Mouse (Mus musculus): ENCODE results near the gene Ifit1bl2. TPM values are rescaled to one million over a fixed set of nuclear protein-coding genes. Genes with fewer than 3 reads are reported as not detected.

Ifit1bl2 gene
- 0.14 and 0.38 TPM in 2 replicates for total RNA-seq (2014; rRNA removed)
- polyA plus RNA-seq (2015; fragmentation: Nextera tagmentation; extraction: Ambion mirVana), result 0.07 and 0.17 TPM in 2 replicates

DNA sequence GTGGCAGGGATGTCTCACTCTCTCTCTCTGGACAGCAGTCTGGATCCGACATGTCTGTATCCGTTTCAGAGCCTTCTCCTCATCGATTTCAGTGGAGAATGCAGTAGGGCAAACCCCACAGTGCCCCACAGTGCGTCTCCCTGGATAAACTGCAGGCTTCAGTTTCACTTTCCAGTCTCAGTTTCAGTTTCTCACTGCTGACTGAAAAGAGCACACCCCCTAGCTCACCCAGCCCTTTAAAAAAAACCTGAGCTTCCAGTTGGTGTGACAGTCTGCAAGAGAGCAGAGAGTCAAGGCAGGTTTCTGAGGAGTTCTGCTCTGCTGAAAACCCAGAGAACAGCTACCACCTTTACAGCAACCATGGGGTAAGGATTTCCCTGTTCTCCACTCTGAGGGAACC is at the start of gene Ifit1bl2, which contains the start of gene Ifit1:
Gene Ifit1bl2, minus strand, starts transcription at position 121 of the 400 bp plus-strand sequence.
Gene Ifit1, plus strand, starts transcription at position 249 of the 400 bp plus-strand sequence.
- no peaks in the 10 kb centered on the region for H3K36me3 ChIP-seq (ENCODE audit: insufficient read depth, low read length)
- TF ChIP-seq CTCF (IDR thresholded peaks at IDR 0.05), result no peak
- ATAC-seq (ENCODE audit: low FRiP score) (no peak), DNase-seq (ENCODE audit: low spot score) (no peak)
- no peaks in the 10 kb centered on the region for H3K9me3 ChIP-seq (ENCODE audit: low read length)
- H3K4me3 ChIP-seq (ENCODE audit: low read depth, low read length), result no peak within 1 kb of the TSS
- H3K27ac ChIP-seq (ENCODE audit: low read depth, low read length), result no peak within 1 kb of the TSS
- no peak within 1 kb of the TSS for H3K9ac ChIP-seq (replicated peaks; ENCODE audit: low read length, poor library complexity, severe bottlenecking)
- WGBS, result 66% methylated on average over 4 of the region's 4 CpGs
- H3K4me2 ChIP-seq (ENCODE audit: low read depth, low read length, poor library complexity, severe bottlenecking), result no peak within 1 kb of the TSS
- no peaks in the 10 kb centered on the region for H3K27me3 ChIP-seq (ENCODE audit: insufficient read depth, low read length)
- H3K4me1 ChIP-seq (ENCODE audit: insufficient read depth, low read length), result no peaks in the 10 kb centered on the region

DNA sequence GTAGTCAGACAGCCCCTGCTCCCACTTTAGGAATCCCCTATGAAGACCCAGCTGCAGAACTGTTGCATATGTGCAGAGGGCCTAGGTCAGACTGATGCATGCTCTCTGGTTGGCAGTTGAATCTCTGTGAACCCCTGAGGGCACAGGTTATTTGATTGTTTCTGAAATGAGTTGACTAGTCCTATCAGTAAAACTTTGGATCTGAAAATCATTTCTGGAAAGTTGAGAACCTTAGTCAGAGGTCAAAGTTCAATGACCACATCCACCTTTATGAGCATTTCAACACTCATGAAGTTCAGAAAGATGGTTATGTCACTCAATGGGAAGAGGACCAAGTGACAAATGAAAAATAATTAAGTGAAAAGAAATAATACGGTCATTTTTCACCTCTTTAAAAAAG is 45.0 kb upstream of the Ifit1bl2 start:
- H3K9me3 ChIP-seq (ENCODE audit: low read length), result no peaks in the 10 kb centered on the region
- no peaks in the 10 kb centered on the region for H3K4me1 ChIP-seq (ENCODE audit: insufficient read depth, low read length)
- H3K9ac ChIP-seq (replicated peaks; ENCODE audit: low read length, poor library complexity, severe bottlenecking), result no peak overlapping the region
- ATAC-seq (ENCODE audit: low FRiP score) (no peak), DNase-seq (ENCODE audit: low spot score) (no peak)
- 97% methylated on average over 1 of the region's 1 CpGs for WGBS
- H3K27ac ChIP-seq (ENCODE audit: low read depth, low read length), result no peak overlapping the region
- H3K4me2 ChIP-seq (ENCODE audit: low read depth, low read length, poor library complexity, severe bottlenecking), result no peak overlapping the region
- H3K36me3 ChIP-seq (ENCODE audit: insufficient read depth, low read length), result no peaks in the 10 kb centered on the region
- no peaks in the 10 kb centered on the region for H3K27me3 ChIP-seq (ENCODE audit: insufficient read depth, low read length)
- no peak overlapping the region for H3K4me3 ChIP-seq (ENCODE audit: low read depth, low read length)
- no peak for TF ChIP-seq CTCF (IDR thresholded peaks at IDR 0.05)

DNA sequence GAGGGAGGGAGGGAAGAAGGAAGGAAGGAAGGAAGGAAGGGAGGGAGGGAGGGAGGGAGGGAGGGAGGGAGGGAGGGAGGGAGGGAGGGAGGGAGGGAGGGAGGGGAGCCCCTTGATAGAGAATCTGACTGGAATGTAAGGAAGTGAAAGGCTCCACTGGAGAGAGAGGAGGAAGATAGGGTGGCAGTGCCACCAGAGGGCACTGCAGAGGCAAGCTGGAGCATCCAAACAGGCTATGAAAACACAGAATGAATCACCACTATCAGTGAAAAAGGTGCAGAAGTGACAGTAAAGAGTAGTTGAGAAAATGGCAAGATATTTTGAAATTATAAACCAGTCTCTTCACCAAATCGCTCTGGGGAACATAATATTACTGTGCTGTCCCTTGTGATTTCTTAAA is 44.3 kb upstream of the Ifit1bl2 start:
- H3K4me2 ChIP-seq (ENCODE audit: low read depth, low read length, poor library complexity, severe bottlenecking), result no peak overlapping the region
- H3K9me3 ChIP-seq (ENCODE audit: low read length), result no peaks in the 10 kb centered on the region
- H3K27me3 ChIP-seq (ENCODE audit: insufficient read depth, low read length), result no peaks in the 10 kb centered on the region
- WGBS, result 64% methylated on average over 1 of the region's 1 CpGs
- H3K9ac ChIP-seq (replicated peaks; ENCODE audit: low read length, poor library complexity, severe bottlenecking), result no peak overlapping the region
- peak; percentile 77 for TF ChIP-seq CTCF (IDR thresholded peaks at IDR 0.05)
- H3K36me3 ChIP-seq (ENCODE audit: insufficient read depth, low read length), result no peaks in the 10 kb centered on the region
- H3K4me1 ChIP-seq (ENCODE audit: insufficient read depth, low read length), result no peaks in the 10 kb centered on the region
- no peak overlapping the region for H3K27ac ChIP-seq (ENCODE audit: low read depth, low read length)
- peak; percentile 50 for DNase-seq (ENCODE audit: low spot score)
- no peak overlapping the region for H3K4me3 ChIP-seq (ENCODE audit: low read depth, low read length)
- no peak for ATAC-seq (ENCODE audit: low FRiP score)

DNA sequence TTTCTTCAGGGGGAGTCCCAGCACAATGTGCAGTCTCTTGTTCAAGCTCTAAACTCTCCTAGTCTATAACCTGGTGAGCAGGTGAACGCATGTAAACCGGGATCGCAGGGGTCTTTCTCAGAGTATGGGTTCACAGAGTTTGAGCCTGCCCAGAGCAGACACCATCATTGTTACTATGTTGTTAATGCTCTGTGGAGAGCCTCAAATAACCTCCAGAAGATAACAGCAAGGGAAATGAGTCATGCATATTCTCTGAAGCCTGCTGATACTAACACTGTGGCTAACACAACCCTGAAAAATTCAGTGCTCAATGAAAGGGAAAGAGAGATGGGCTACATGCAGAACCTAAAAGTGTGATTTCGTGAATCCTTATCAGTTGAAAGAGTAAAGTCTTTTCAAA is 37.9 kb upstream of the Ifit1bl2 start:
- H3K9ac ChIP-seq (replicated peaks; ENCODE audit: low read length, poor library complexity, severe bottlenecking), result no peak overlapping the region
- H3K4me1 ChIP-seq (ENCODE audit: insufficient read depth, low read length), result no peaks in the 10 kb centered on the region
- no peak for DNase-seq (ENCODE audit: low spot score)
- no peak overlapping the region for H3K4me2 ChIP-seq (ENCODE audit: low read depth, low read length, poor library complexity, severe bottlenecking)
- TF ChIP-seq CTCF (IDR thresholded peaks at IDR 0.05), result no peak
- H3K36me3 ChIP-seq (ENCODE audit: insufficient read depth, low read length), result no peaks in the 10 kb centered on the region
- H3K4me3 ChIP-seq (ENCODE audit: low read depth, low read length), result no peak overlapping the region
- no peak for ATAC-seq (ENCODE audit: low FRiP score)
- H3K27me3 ChIP-seq (ENCODE audit: insufficient read depth, low read length), result no peaks in the 10 kb centered on the region
- no peak overlapping the region for H3K27ac ChIP-seq (ENCODE audit: low read depth, low read length)
- no peaks in the 10 kb centered on the region for H3K9me3 ChIP-seq (ENCODE audit: low read length)
- 90% methylated on average over 4 of the region's 4 CpGs for WGBS

DNA sequence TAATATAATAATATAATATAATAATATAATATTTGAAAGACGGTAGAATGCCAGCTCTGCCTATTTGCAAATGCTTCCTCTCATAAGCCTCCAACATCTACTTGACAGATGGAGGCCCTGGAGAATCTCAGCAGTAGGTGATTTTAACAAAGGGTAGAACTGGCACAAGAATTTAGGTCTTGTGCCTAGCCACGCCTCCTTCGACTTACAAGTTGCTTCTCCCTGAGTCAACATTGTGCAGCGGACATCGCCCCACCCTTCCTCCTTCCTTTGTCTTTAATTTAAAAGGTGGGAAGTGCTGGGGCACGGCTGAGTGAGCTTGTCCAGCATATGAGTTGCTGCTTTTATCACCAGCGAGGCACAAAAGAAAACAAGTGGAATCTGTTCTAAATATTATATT is 32.9 kb upstream of the Ifit1bl2 start:
- Histone ChIP-seq H3K27me3 (ENCODE audit: insufficient read depth, low read length) (no peaks in the 10 kb centered on the region), H3K4me3 (ENCODE audit: low read depth, low read length) (no peak overlapping the region), H3K4me2 (ENCODE audit: low read depth, low read length, poor library complexity, severe bottlenecking) (no peak overlapping the region), H3K9me3 (ENCODE audit: low read length) (no peaks in the 10 kb centered on the region), H3K9ac (replicated peaks; ENCODE audit: low read length, poor library complexity, severe bottlenecking) (no peak overlapping the region), H3K27ac (ENCODE audit: low read depth, low read length) (no peak overlapping the region), H3K4me1 (ENCODE audit: insufficient read depth, low read length) (no peaks in the 10 kb centered on the region), H3K36me3 (ENCODE audit: insufficient read depth, low read length) (no peaks in the 10 kb centered on the region)
- peak; percentile 28 for DNase-seq (ENCODE audit: low spot score)
- ATAC-seq (ENCODE audit: low FRiP score), result no peak; the same call in 1 of the 2 replicates
- no peak for TF ChIP-seq CTCF (IDR thresholded peaks at IDR 0.05)
- 59% methylated on average over 7 of the region's 7 CpGs for WGBS

DNA sequence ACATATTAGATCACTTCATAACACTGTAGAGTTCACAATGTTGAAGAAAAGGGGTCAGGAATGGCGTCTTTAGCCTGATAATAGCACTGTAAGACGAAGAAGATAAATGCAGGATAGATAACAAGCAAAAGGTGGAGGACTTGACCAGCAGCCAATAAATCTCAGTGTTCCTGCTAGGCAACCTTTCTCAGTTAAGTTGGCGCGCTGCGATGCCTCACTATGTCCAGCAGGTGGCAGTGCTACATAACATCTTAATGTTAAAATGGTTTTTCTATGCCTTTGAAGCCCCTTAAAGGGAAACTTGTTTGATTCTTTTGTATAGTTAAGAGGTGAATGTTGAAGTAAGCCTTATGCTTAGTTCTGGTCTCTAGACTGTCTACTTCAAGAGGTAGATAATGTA is 25.6 kb upstream of the Ifit1bl2 start:
- peak; percentile 88 for DNase-seq (ENCODE audit: low spot score)
- Histone ChIP-seq H3K27me3 (ENCODE audit: insufficient read depth, low read length) (no peaks in the 10 kb centered on the region), H3K9me3 (ENCODE audit: low read length) (no peaks in the 10 kb centered on the region), H3K9ac (replicated peaks; ENCODE audit: low read length, poor library complexity, severe bottlenecking) (no peak overlapping the region), H3K36me3 (ENCODE audit: insufficient read depth, low read length) (no peaks in the 10 kb centered on the region), H3K4me2 (ENCODE audit: low read depth, low read length, poor library complexity, severe bottlenecking) (no peak overlapping the region), H3K27ac (ENCODE audit: low read depth, low read length) (no peak overlapping the region), H3K4me1 (ENCODE audit: insufficient read depth, low read length) (no peaks in the 10 kb centered on the region), H3K4me3 (ENCODE audit: low read depth, low read length) (no peak overlapping the region)
- peak; percentile 97 for TF ChIP-seq CTCF (IDR thresholded peaks at IDR 0.05)
- no peak for ATAC-seq (ENCODE audit: low FRiP score)
- 2% methylated on average over 5 of the region's 5 CpGs for WGBS
